Mouse (Mus musculus) embryonic facial prominence, embryonic 10.5 days (tissue): ENCODE measurements around the gene F7. TPM values are rescaled to one million over a fixed set of nuclear protein-coding genes. Genes with fewer than 3 reads are reported as not detected.

Experiments
- polyA plus RNA-seq: library from polyadenylated mRNA; unstranded; fragments of >200 nt; fragmentation: Nextera tagmentation; extraction: Ambion mirVana; gene quantifications from 2 replicates; pipeline ENCODE4 v1.2.1, GENCODE M21; 2016

F7 gene
- polyA plus RNA-seq, 1 experiment from 2014 or later, result 0.15 TPM

Other genes starting within 250 kb of the F7 start
- 15.8 and 17.4 TPM in 2 replicates for gene Mcf2l, start 152.2 kb upstream of the F7 start, polyA plus RNA-seq
- 0.91 and 0.97 TPM in 2 replicates for gene F10, start 11.3 kb downstream of the F7 start, polyA plus RNA-seq
- gene Proz, start 34.9 kb downstream of the F7 start, polyA plus RNA-seq, result 0.20 and 0.24 TPM in 2 replicates
- gene Pcid2, start 79.4 kb downstream of the F7 start, polyA plus RNA-seq, result 57.8 and 59.2 TPM in 2 replicates
- gene Cul4a, start 79.6 kb downstream of the F7 start, polyA plus RNA-seq, result 90.3 and 96.0 TPM in 2 replicates
- 183 TPM in 2 replicates for gene Lamp1, start 133.1 kb downstream of the F7 start, polyA plus RNA-seq
- 15.3 and 15.4 TPM in 2 replicates for gene Grtp1, start 174.6 kb downstream of the F7 start, polyA plus RNA-seq
- gene Adprhl1, start 228.1 kb downstream of the F7 start, polyA plus RNA-seq, result 0.39 and 0.70 TPM in 2 replicates